Mouse (Mus musculus): ENCODE data around the gene Ugt1a2.
A peak's percentile ranks its signal among the peaks of the same experiment; 100 is the strongest.

The Ugt1a2 gene

GRCm38 (mm10) chr1:88234646-88235045 lies 34.2 kb downstream of the Ugt1a2 start:
- DNase-seq: no peak

GRCm38 (mm10) chr1:88235046-88235893 lies 34.9 kb downstream of the Ugt1a2 start:
- DNase-seq: no peak

DNA sequence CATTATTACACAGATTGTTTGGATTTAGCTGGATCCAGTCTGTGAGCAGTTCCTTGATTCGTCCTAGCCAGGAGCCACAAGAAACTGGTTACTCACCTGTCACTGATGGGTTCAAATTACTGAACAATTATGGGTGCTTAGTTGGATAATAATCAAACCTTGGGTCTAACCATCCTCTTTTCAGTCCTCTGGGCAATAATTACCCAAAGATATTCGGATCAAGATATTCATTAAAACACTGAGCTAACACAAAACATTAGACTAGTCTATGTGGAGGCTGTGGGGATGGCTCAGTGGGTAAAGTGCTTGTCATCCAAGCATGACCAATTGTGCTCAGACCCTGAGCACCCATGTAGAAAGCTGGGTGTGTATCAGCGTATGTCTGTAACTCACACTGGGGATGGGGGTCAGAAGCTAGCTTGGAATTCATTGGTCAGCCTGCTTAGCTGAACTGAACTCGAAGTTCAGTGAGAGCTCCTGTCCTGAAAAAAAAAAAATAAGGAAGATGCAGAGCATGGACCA lies 35.6 kb downstream of the Ugt1a2 start:
- no peak for DNase-seq

- DNase-seq: no peak
These were observed 36.9 kb downstream of the Ugt1a2 start for GRCm38 (mm10) chr1:88237311-88237710.

DNA sequence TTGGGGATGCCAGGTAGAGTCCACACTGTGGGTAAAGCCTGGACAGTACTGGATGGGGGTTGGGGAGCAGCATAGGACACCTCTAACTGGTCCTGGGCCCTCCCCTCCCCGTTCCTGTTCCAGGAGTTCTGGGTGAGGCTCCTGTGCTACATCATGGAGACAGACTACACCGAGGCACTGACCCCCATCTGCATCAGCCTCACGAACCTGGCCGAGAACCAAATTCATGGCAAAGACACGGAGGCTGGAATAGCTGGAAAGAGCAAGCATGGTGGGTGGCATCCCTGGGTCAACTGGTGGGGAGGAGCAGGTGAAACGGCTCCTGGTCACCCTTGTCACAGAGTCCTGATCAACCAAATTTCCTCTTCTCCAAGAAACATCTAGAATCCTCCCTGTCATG lies 38.4 kb downstream of the Ugt1a2 start:
- no peak for DNase-seq

DNA sequence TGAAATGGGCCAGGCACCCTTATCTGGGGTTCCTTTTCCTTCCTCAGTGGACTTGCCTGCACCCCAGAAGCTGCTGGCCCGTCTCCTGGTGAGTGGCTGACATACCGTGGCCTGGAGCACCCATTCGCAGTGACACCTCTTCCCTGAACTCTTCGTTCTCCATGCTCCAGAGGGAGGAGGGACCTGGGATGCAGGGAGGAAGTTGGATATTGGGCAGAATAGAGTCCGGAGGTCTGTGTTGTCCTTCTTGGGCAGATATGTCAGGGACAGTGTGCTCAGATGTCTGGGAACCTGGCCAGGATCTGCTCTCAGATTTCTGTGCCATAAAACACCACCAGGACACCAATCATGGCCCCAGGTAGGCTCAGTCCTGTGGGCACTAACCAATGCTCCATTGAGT lies 39.7 kb downstream of the Ugt1a2 start:
- DNase-seq: no peak

DNA sequence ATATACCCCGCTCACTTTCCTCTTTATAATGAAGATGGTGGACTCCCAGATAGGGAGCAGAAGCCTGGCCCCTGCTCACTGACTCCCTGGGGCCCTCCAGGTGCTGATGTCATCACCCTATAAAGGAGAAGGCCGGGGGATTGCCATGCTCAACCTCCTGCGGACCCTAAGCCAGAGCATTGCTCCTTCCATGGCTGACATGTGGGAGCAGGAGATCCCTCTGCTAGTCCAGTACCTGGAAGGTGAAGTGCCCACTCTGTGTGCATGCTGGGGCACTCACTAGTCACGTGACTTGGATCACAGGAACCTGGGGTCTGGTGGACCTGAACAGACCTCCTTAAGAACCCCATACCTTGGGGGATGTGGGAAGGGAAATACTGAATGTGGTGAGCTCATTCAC lies 40.2 kb downstream of the Ugt1a2 start:
- no peak for DNase-seq

DNA sequence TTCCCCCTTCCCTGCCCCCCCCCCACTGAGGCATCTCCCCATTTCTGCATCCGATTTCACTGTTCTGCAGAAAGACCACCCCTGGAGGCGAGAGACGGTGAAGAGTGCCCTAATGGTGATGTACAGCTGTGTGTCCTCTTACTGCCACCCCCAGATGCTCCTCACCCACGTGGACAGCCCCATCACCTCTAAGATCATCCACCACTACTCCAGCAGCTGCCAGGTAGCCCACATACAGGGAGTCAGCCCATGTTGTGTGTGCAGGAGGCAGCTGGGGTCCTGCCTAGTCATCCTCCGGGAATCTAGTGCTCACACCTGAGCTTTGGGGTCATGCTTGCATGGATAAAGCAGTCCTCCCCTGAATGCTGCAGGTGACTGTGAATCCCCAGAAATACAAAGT lies 43.5 kb downstream of the Ugt1a2 start:
- DNase-seq: no peak

GRCm38 (mm10) chr1:88245881-88246280 lies 45.5 kb downstream of the Ugt1a2 start:
- no peak for DNase-seq

DNA sequence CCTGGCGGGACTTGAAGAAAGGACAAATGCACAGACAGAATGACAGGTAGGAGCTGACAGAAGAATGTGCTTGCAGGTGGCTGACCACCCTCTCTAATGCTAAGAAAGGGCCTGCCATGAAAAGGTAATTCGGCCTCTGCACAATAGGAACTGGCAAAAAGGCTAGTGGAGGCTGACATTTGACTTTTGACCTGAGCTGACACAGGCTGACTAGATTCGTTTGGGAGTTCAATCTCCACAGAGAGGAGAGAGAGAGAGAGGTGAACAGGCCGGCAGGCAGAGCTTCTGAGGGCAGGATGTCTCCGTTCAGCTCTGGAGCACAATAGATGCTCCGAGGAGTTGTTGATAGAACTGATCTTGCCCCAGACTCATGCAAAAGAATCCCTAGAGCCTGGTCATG lies 46.0 kb downstream of the Ugt1a2 start:
- no peak for DNase-seq

DNA sequence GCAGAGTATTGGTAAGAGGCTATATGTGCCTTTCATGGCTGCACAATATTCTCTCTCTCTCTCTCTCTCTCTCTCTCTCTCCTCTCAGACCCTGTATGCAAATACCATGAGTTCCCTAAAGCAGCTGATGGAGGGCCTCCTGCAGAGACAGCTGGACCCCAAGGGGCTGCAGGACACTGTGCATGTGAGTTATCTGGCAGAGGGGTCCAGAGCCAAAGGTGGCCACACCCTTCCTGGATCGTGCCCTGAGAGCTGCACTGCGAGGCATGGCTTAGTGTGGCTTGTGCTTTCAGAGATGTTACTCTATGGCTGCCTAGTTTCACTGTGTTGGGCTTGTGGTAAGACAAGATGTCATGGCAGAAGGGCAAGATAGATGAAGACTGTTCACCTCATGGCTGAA lies 47.3 kb downstream of the Ugt1a2 start:
- DNase-seq: no peak

- DNase-seq: peak in 1 of 2 experiments; percentile 28
These were observed 48.3 kb downstream of the Ugt1a2 start for GRCm38 (mm10) chr1:88248658-88249057.

- DNase-seq: no peak
These were observed 49.2 kb downstream of the Ugt1a2 start for GRCm38 (mm10) chr1:88249596-88249995.

DNA sequence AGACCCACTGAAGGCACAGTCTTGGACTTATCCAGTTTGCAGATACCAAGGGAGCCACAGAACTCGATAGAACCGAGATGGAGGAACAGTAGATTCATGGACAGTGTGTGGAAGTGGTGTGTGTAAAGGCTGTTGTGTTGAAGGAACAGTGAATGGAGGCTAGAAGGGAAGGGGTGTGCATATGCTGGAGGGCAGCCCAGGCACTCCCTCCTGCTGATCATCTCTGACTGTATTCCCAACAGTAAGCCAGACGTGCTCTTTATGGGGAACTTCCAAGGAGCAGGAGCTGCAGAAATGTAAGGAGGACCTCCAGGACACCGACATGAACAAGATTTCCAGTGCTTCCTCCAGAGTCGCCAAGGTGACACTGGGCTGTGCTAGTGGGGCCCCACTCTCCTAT lies 49.6 kb downstream of the Ugt1a2 start:
- DNase-seq: no peak

GRCm38 (mm10) chr1:88253106-88253505 lies 52.7 kb downstream of the Ugt1a2 start:
- DNase-seq: no peak

DNA sequence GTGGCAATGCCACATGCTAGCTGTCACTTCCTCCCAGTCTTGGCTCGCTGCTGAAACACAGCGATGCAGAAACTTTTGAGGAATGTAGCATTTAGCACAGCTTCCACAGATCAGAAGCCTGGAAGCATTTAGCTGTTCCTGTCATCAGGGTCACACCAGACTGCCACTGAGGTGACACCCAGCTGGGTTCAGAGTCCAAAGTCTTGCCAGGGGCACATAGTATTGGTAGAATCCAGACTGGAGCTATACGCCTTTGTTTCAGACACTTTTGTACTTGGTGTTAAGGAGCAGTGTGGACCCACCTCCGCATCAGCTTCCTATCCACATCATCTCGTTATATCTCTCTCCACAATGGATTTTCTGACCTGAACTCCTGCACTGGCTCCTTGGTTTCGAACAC lies 53.1 kb downstream of the Ugt1a2 start:
- no peak for DNase-seq

DNA sequence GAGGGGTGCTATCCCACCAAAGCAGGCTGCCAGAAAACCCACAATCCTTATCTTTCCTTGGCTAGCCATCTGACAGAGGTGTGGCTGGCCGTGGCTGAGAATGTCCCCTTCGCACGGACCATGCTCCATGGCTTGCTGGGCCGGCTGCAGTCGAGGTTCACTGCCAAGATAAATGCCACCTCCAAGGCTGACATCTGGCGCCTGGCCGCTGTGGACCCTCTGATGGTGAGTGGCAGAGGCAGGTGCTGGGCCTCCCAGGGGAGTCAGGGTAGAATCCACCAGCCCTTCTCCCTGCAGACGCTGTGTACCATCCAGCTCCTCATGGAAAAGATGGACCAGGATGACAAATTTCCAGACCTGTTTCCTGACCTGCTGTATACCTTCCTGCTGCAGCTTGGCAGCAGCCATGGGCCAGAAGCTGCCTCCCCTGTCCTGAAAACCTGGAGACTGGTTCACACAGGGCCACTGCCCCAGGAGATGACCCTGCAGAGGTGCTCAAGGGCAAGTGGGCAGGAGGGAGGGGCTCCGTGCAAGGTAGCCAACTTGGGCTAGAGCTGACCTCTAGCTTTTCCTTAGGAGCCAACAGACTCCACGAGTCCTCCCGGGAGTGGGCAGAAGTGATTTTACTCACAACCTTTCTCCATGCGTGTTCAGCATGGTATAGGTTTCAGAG lies 54.5 kb downstream of the Ugt1a2 start:
- peak in 1 of 2 experiments; percentile 38 for DNase-seq

DNA sequence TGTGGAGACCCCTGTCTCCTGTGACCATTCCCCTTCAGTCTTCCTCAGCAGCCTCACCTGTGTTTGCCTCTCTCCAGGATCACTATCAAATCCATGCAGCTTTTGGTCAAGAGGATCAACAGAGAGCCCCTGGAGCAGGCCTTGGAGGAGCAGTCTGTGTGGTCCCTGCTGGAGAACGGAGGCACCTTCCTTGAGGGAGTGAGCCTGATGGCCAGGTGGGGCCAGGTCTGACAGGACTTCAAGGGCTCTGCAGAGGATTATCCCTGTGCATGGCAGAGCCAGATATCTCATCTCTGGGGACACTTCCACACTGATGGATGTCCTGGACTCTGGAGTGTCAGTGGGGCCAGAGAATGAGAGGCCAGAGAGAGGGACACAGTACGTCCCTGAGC lies 55.1 kb downstream of the Ugt1a2 start:
- DNase-seq: peak in 1 of 2 experiments; percentile 35

GRCm38 (mm10) chr1:88255989-88256754 lies 55.8 kb downstream of the Ugt1a2 start:
- peak; percentile 54 to 62 for DNase-seq

DNA sequence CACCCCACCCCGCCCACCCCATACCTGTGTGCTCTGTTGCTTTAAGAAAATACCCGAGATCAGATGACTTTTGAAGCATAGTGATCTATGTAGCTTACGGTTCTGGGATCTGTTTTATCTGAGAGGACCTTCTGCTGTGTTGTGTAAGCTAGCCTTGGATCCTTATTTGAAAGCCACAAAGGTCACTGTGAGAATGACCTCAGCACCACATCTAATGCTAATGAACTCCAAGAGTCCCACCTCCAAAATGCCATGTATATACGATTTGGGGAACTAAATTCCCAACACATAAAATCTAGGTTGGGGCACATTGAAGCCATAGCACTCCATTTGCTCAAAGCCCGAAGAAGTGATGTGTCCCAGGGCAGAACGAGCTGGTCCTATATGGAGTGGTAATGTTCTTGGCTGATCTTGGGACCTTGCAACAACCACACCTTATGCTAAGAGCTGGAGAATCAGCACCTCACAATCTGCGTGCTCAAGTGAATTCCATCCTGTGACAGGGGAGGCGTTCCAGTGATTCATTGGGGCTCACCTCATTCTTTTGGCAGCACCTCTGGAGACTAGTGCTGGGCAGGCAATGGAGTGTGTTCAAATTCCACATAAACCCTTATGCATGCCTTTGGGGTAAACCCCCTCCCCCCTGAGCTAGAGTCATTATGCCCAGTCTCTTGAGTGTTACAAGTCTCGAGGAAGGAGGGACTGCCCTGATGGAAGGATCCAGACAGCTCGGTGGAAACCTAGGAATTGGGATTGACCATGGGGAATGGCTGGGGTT lies 56.7 kb downstream of the Ugt1a2 start:
- DNase-seq: no peak

DNA sequence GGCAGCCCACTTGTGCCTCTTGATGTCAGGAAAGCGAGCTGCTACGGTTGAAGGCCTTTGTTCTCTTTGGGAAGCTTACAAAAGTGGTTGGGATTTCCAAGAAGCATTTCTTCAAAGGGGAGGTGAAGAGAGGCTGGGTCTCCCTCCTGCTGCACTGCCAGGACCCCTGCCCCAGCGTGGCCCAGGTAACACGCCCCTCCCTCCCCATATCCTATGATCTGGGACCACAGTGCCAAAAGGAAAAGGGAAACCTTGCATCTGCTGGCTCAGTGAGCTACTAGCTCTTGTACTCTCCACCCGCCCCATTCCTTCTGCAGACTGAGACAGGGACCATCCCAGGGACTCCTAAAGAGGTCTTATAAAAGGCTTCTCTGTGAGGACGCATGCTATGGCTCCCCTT lies 57.3 kb downstream of the Ugt1a2 start:
- no peak for DNase-seq

DNA sequence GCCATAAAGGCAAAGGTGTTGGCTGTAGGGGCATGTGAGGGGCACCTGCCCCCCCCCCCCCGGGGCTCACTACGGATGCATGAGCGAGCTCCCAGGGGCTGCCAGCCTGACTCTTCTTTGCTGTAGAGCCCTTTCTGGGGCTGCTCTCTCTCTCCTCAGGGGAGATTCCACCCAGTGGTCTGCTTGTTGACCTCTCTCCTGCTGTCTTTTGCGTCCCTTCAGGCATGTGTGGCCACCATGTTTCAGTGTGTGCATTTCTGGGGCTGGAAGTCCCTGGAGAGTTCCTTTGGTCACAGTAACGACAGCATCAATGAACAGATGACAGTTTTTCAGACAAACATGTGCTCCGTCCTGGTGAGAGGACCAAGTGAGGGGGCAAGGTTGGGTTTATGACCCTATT lies 58.0 kb downstream of the Ugt1a2 start:
- DNase-seq: peak in 1 of 2 experiments; percentile 32
